Mouse (Mus musculus): Measurements from ENCODE around the gene Plscr3. TPM values are rescaled to one million over a fixed set of nuclear protein-coding genes. Genes with fewer than 3 reads are reported as not detected.

Plscr3 gene
- total and polyA plus RNA-seq, 3 experiments: 2.5 to 15.3 (median 2.9) TPM

DNA sequence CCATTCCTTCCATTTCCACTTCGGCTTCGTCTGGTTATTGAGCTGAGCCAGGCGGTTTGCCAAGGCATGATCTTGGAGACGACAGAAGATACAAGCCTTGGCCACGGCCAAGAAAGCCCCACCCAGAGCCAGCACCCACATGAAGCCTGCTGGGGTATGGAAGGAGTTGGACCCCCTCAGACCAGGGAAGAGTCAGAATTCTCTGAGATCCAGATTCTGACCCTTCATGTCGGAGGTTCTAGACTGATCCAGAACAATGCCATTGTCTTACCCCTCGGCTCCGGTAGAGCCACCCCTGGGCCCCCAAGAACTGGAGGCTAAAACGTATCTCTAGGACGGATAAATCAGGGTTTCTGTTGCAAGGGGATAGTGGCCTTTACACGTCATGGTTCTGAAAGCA lies 31.7 kb downstream of the Plscr3 start, which contains the start of gene Tmem95:
Gene Tmem95 (minus strand): TSS at position 141 of the 400 bp plus-strand sequence.
- no peak within 1 kb of the TSS for H3K4me3 ChIP-seq (replicated peaks in 1 of 3; ENCODE audit: low read depth in 2 of 3, low read length in 2 of 3, poor library complexity in 1 of 3)
- H3K9ac ChIP-seq (ENCODE audit: insufficient read depth, low read depth): no peak within 1 kb of the TSS
- no peaks in the 10 kb centered on the region for H3K9me3 ChIP-seq (replicated peaks; ENCODE audit: low read length)
- H3K79me2 ChIP-seq (replicated peaks; ENCODE audit: control insufficient read depth, extremely low read depth, insufficient read depth, poor library complexity, severe bottlenecking): no peaks in the 10 kb centered on the region
- dilution Hi-C loops (cut with MboI; ENCODE audit: extremely low pct_ligation_motif_present, extremely low pct_unique_long_range_greater_than_20kb, low sequenced_read_pairs): no loop called here
- no peak for DNase-seq (ENCODE audit: extremely low read depth)
- TF ChIP-seq TCF12 (IDR thresholded peaks at IDR 0.05; ENCODE audit: low read depth, low read length) (no peak), NELFE (IDR thresholded peaks at IDR 0.05; ENCODE audit: low read depth, low read length) (no peak), HCFC1 (IDR thresholded peaks at IDR 0.05; ENCODE audit: low read depth, low read length) (no peak), MXI1 (IDR thresholded peaks at IDR 0.05; ENCODE audit: low read depth, low read length) (no peak), MAFK (IDR thresholded peaks at IDR 0.05; ENCODE audit: insufficient replicate concordance, low read length) (no peak), ZMIZ1 (IDR thresholded peaks at IDR 0.05; ENCODE audit: low read depth, low read length) (no peak)
- no peak within 1 kb of the TSS for H3K27ac ChIP-seq (ENCODE audit: insufficient read depth, low read depth)
- H3K4me1 ChIP-seq (ENCODE audit: control insufficient read depth in 1 of 2, insufficient read depth in 2 of 2): peaks cover 21 to 71% of the 10 kb centered on the region in 2 experiments
- no peak within 1 kb of the TSS for H3K4me2 ChIP-seq (ENCODE audit: insufficient read depth, low read depth, poor library complexity, severe bottlenecking)
- no peaks in the 10 kb centered on the region for H3K27me3 ChIP-seq (replicated peaks)
- H3K36me3 ChIP-seq (replicated peaks in 1 of 2; ENCODE audit: control insufficient read depth in 1 of 2, insufficient read depth in 1 of 2, low read length in 1 of 2): peaks cover 0 to 28% of the 10 kb centered on the region in 2 experiments
- in situ Hi-C loops (cut with MboI; ENCODE audit: low pct_ligation_motif_present, low pct_unique_long_range_greater_than_20kb, low sequenced_read_pairs): loop anchor here (5.0 kb wide), 2 partner anchors 76 to 196 kb away; partner anchors contain the start of genes Fgf11 and Senp3

DNA sequence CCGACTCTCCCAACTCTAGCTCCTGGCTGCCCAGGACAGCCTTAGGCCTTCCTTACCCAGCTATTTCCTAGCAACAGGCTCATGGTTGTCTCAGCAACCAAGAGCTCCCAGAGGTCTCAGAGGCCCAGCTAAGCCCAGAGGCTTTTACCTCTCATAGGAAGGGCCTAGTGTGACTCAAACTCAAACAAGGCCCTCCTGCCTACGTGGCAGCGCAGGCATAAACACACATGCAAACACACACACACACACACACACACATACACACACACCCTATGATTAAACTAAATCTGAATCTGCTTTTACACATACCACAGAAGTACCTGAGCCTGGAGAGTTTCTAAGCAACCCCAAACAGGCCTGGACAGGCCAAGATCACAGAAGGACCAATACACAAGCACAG lies 32.2 kb downstream of the Plscr3 start:
- dilution Hi-C loops (cut with MboI; ENCODE audit: extremely low pct_ligation_motif_present, extremely low pct_unique_long_range_greater_than_20kb, low sequenced_read_pairs): no loop called here
- no peaks in the 10 kb centered on the region for H3K79me2 ChIP-seq (replicated peaks; ENCODE audit: control insufficient read depth, extremely low read depth, insufficient read depth, poor library complexity, severe bottlenecking)
- in situ Hi-C loops (cut with MboI; ENCODE audit: low pct_ligation_motif_present, low pct_unique_long_range_greater_than_20kb, low sequenced_read_pairs): loop anchor here (5.0 kb wide), 2 partner anchors 76 to 196 kb away; partner anchors contain the start of genes Fgf11 and Senp3

DNA sequence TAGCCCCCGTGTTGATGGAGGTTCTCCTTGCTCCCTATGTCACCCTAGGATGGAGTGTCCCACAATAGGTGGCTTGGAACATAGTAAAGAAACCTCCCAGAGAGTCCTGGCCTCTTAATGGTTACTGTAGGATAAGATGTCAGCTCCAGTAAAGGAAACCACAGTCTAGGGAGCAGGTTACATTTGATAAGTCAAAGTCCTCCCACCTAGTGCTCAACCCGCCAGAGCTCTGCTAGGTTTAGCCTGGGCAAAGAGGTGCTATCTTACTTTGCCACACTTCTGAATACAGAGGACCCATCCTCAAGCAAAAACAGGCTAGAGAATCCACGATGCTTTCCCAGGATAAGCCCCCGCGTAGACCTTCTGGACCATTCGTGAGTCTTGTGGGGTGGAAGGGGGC lies 32.8 kb downstream of the Plscr3 start:
- H3K4me1 ChIP-seq (ENCODE audit: control insufficient read depth in 1 of 2, insufficient read depth in 2 of 2): peaks cover 21 to 66% of the 10 kb centered on the region in 2 experiments
- H3K9me3 ChIP-seq (replicated peaks; ENCODE audit: low read length): peaks cover 8% of the 10 kb centered on the region
- no peak overlapping the region for H3K4me2 ChIP-seq (ENCODE audit: insufficient read depth, low read depth, poor library complexity, severe bottlenecking)
- no peaks in the 10 kb centered on the region for H3K27me3 ChIP-seq (replicated peaks)
- no peak overlapping the region for H3K4me3 ChIP-seq (replicated peaks in 1 of 3; ENCODE audit: low read depth in 2 of 3, low read length in 2 of 3, poor library complexity in 1 of 3)
- DNase-seq (ENCODE audit: extremely low read depth): no peak
- TF ChIP-seq KAT2A (IDR thresholded peaks at IDR 0.05; ENCODE audit: insufficient replicate concordance, low read length) (no peak), MEF2A (IDR thresholded peaks at IDR 0.05; ENCODE audit: borderline replicate concordance, low read depth, low read length) (no peak), ZNF384 (IDR thresholded peaks at IDR 0.05; ENCODE audit: low read depth, low read length) (no peak), NELFE (IDR thresholded peaks at IDR 0.05; ENCODE audit: low read depth, low read length) (no peak), CHD1 (IDR thresholded peaks at IDR 0.05; ENCODE audit: low read depth, low read length) (no peak), CHD2 (IDR thresholded peaks at IDR 0.05; ENCODE audit: low read length) (no peak), TCF12 (IDR thresholded peaks at IDR 0.05; ENCODE audit: low read depth, low read length) (no peak)
- no peak overlapping the region for H3K9ac ChIP-seq (ENCODE audit: insufficient read depth, low read depth)
- dilution Hi-C loops (cut with MboI; ENCODE audit: extremely low pct_ligation_motif_present, extremely low pct_unique_long_range_greater_than_20kb, low sequenced_read_pairs) (no loop called here), in situ Hi-C loops (cut with MboI; ENCODE audit: low pct_ligation_motif_present, low pct_unique_long_range_greater_than_20kb, low sequenced_read_pairs) (loop anchor here (5.0 kb wide), 2 partner anchors 77 to 197 kb away; partner anchors contain the start of genes Fgf11 and Senp3)
- H3K79me2 ChIP-seq (replicated peaks; ENCODE audit: control insufficient read depth, extremely low read depth, insufficient read depth, poor library complexity, severe bottlenecking): no peaks in the 10 kb centered on the region
- H3K27ac ChIP-seq (ENCODE audit: insufficient read depth, low read depth): no peak overlapping the region
- H3K36me3 ChIP-seq (replicated peaks in 1 of 2; ENCODE audit: control insufficient read depth in 1 of 2, insufficient read depth in 1 of 2, low read length in 1 of 2): peaks cover 4 to 39% of the 10 kb centered on the region in 2 experiments

More for the DNA sequence above, 32.2 kb downstream of the Plscr3 start:
- Histone ChIP-seq H3K9ac (ENCODE audit: insufficient read depth, low read depth) (no peak overlapping the region), H3K36me3 (replicated peaks in 1 of 2; ENCODE audit: control insufficient read depth in 1 of 2, insufficient read depth in 1 of 2, low read length in 1 of 2) (peaks cover under 1 to 34% of the 10 kb centered on the region in 2 experiments), H3K4me1 (ENCODE audit: control insufficient read depth in 1 of 2, insufficient read depth in 2 of 2) (peaks cover 21 to 66% of the 10 kb centered on the region in 2 experiments), H3K27me3 (replicated peaks) (no peaks in the 10 kb centered on the region), H3K9me3 (replicated peaks; ENCODE audit: low read length) (peaks cover 4% of the 10 kb centered on the region), H3K4me3 (replicated peaks in 1 of 3; ENCODE audit: low read depth in 2 of 3, low read length in 2 of 3, poor library complexity in 1 of 3) (no peak overlapping the region), H3K4me2 (ENCODE audit: insufficient read depth, low read depth, poor library complexity, severe bottlenecking) (no peak overlapping the region), H3K27ac (ENCODE audit: insufficient read depth, low read depth) (no peak overlapping the region)
- no peak for TF ChIP-seq MXI1 (IDR thresholded peaks at IDR 0.05; ENCODE audit: low read depth, low read length)
- TF ChIP-seq E2F4 (IDR thresholded peaks at IDR 0.05; ENCODE audit: insufficient replicate concordance, low read depth, low read length): no peak
- TF ChIP-seq TCF12 (IDR thresholded peaks at IDR 0.05; ENCODE audit: low read depth, low read length): no peak
- TF ChIP-seq NELFE (IDR thresholded peaks at IDR 0.05; ENCODE audit: low read depth, low read length): no peak
- no peak for DNase-seq (ENCODE audit: extremely low read depth)
